Mouse (Mus musculus) lung, postnatal 10 days (tissue): ENCODE measurements around the gene Gm3468.
"Not testable (repeated sequence)": the region's sequence is repeated elsewhere in the genome, so short reads cannot be mapped to it uniquely, and the experiment has no call there.

Experiments used
- DNase-seq: peaks from one replicate; pipeline ENCODE4 v3.0.0; 2021

The Gm3468 gene

GRCm38 (mm10) chr14:6108272-6108925 is at the start of gene Gm3468:
Gene Gm3468 (minus strand): TSS chr14:6108665.
- DNase-seq: peak; percentile 64

GRCm38 (mm10) chr14:6125707-6126106 is 17.2 kb upstream of the Gm3468 start, which contains the start of gene Gm3476:
Gene Gm3476 (minus strand): TSS chr14:6125807.
- DNase-seq: not testable (repeated sequence)

- not testable (repeated sequence) for DNase-seq
Observed at GRCm38 (mm10) chr14:6107500-6107899, 965 bp downstream of the Gm3468 start.

- DNase-seq: not testable (repeated sequence)
Observed at GRCm38 (mm10) chr14:6093842-6094241, 14.6 kb downstream of the Gm3468 start, which contains the start of gene Gm8206. Gene Gm8206 (minus strand): TSS chr14:6093942.

- DNase-seq: not testable (repeated sequence)
Observed at GRCm38 (mm10) chr14:6058167-6058566, 50.3 kb downstream of the Gm3468 start, which contains the start of gene Gm6337. Gene Gm6337 (minus strand): TSS chr14:6058267.
